Mouse (Mus musculus): ENCODE data around the gene Syt16. TPM values are rescaled to one million over a fixed set of nuclear protein-coding genes. Genes with fewer than 3 reads are reported as not detected.

The Syt16 gene
- total RNA-seq, 4 experiments from 2014 or later: 46.8 to 54.5 (median 51.1) TPM

GRCm38 (mm10) chr12:74303418-74304294, 306.2 kb downstream of the Syt16 start:
- DNase-seq (ENCODE audit: low spot score in 2 of 2): peak in 1 of 2 experiments; percentile 48

GRCm38 (mm10) chr12:74312611-74313010, 315.1 kb downstream of the Syt16 start:
- DNase-seq (ENCODE audit: low spot score in 2 of 2): no peak

GRCm38 (mm10) chr12:74315221-74315620, 317.8 kb downstream of the Syt16 start:
- no peak for DNase-seq (ENCODE audit: low spot score in 2 of 2)

GRCm38 (mm10) chr12:74316344-74316973, 319.0 kb downstream of the Syt16 start, which contains the start of gene Gm11042:
Gm11042 (minus strand) TSS chr12:74316394.
- DNase-seq (ENCODE audit: low spot score in 2 of 2): no peak

GRCm38 (mm10) chr12:74316989-74317759, 319.7 kb downstream of the Syt16 start:
- DNase-seq (ENCODE audit: low spot score in 2 of 2): peak; percentile 72 to 75

- peak; percentile 44 to 67 for DNase-seq (ENCODE audit: low spot score in 2 of 2)
Observed at GRCm38 (mm10) chr12:74320318-74320717, 322.9 kb downstream of the Syt16 start.

GRCm38 (mm10) chr12:74321981-74322380, 324.5 kb downstream of the Syt16 start:
- no peak for DNase-seq (ENCODE audit: low spot score in 2 of 2)

Other genes starting within 250 kb of the Syt16 start
- gene Hif1a, start 96.3 kb upstream of the Syt16 start, total RNA-seq (2022): 10 to 100 TPM; 52.6 to 76.4 (median 64.2) TPM
- gene Gm49321, start 60.0 kb upstream of the Syt16 start, total RNA-seq (2022): 10 to 100 TPM in 3 of 4 experiments, 1 to 10 TPM in 1; 9.9 to 19.8 (median 12.8) TPM
- gene Snapc1, start 33.2 kb upstream of the Syt16 start, total RNA-seq (2022): 10 to 100 TPM; 34.8 to 46.9 (median 37.7) TPM

Measured in layer of hippocampus, adult 8-10 months (tissue).